Mouse (Mus musculus): ENCODE data around the gene Plekhm2. TPM values are rescaled to one million over a fixed set of nuclear protein-coding genes. Genes with fewer than 3 reads are reported as not detected.
A peak's percentile ranks its signal among the peaks of the same experiment; 100 is the strongest.

The Plekhm2 gene
- total and polyA plus RNA-seq, 3 experiments: 6.5 to 15.4 TPM; not detected in 1

DNA sequence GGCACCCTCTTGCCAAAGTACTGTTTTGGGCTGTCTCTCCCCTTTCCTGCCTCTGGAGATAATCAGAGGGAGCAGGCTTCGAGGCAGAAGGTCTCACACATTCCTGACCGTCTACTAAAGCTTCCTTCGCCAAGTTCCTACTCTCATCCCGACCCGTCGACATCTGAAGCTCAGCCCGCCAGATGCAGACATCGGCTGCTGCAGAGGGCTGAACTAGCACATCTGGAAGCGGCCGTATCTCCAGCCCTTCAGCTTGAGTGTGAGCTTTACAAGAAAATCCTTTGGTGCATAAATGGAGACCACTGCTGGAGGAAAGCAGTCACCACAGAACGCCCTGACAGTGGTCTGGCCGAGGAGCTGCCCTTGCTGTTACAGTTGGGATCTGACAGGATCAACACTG is 16.2 kb upstream of the Plekhm2 start:
- Histone ChIP-seq H3K36me3 (ENCODE audit: control insufficient read depth in 1 of 2, insufficient read depth in 2 of 2, low read length in 2 of 2) (peaks cover 3 to 12% of the 10 kb centered on the region in 2 experiments), H3K9me3 (replicated peaks; ENCODE audit: insufficient read depth, low read length) (no peaks in the 10 kb centered on the region), H3K27ac (ENCODE audit: control insufficient read depth, low read depth, low read length) (no peak overlapping the region), H3K27me3 (ENCODE audit: control insufficient read depth in 1 of 2, insufficient read depth in 2 of 2, low read length in 2 of 2) (no peaks in the 10 kb centered on the region), H3K4me1 (ENCODE audit: control insufficient read depth in 1 of 2, insufficient read depth in 2 of 2, low read length in 2 of 2) (peaks cover 0 to 12% of the 10 kb centered on the region in 2 experiments; a peak in 3 of 4 replicates), H3K9ac (ENCODE audit: control insufficient read depth, low read depth, low read length, poor library complexity, severe bottlenecking) (no peak overlapping the region), H3K4me3 (ENCODE audit: control insufficient read depth in 1 of 2, insufficient read depth in 1 of 2, low read depth in 2 of 2, low read length in 2 of 2) (no peak overlapping the region), H3K79me2 (ENCODE audit: control insufficient read depth, insufficient read depth, low read length, poor library complexity) (0 out of 2 replicates have a peak, but pooled peaks cover 2% of the 10 kb centered on the region)
- no peak for DNase-seq (ENCODE audit: low read depth, low spot score)
- no peak for TF ChIP-seq TAL1 (IDR thresholded peaks at IDR 0.05; ENCODE audit: low read length)
- TF ChIP-seq POLR2AphosphoS5 (IDR thresholded peaks at IDR 0.05; ENCODE audit: borderline replicate concordance, low read depth, low read length): no peak
- no peak for TF ChIP-seq POLR2AphosphoS2 (IDR thresholded peaks at IDR 0.05; ENCODE audit: low read length)
- no peak for TF ChIP-seq E2F4 (IDR thresholded peaks at IDR 0.05; ENCODE audit: borderline replicate concordance, low read depth, low read length)
- TF ChIP-seq MYC (IDR thresholded peaks at IDR 0.05; ENCODE audit: low read depth, low read length): no peak
- TF ChIP-seq JUND (IDR thresholded peaks at IDR 0.05; ENCODE audit: low read depth, low read length): no peak
- no peak for TF ChIP-seq CHD1 (IDR thresholded peaks at IDR 0.05; ENCODE audit: low read depth, low read length)
- TF ChIP-seq MXI1 (IDR thresholded peaks at IDR 0.05; ENCODE audit: low read depth, low read length): no peak
- TF ChIP-seq TCF12 (IDR thresholded peaks at IDR 0.05; ENCODE audit: low read depth, low read length): no peak
- TF ChIP-seq EP300 (IDR thresholded peaks at IDR 0.05; ENCODE audit: low read depth in 1 of 2, low read length in 2 of 2): no peak
- TF ChIP-seq ZMIZ1 (IDR thresholded peaks at IDR 0.05; ENCODE audit: low read depth, low read length): no peak

DNA sequence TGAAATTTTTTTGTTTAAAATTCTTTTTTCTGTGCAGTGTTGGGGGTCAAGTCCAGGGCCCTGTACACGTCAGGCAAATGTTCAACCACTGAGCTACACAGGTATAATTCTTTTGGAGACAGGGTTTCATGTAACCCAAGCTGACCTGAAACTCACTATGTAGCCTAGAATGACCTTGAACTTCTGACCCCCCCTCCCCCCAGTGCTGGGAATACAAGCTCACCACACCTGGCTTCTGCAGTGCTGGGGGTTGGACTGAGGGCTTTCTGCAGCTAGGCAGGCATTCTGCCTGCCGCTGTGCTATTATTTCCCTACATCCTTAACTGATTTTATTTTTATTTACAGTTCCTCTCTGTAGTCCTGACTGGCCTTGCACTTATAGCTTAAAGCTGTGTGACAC is 14.3 kb upstream of the Plekhm2 start:
- Histone ChIP-seq H3K9me3 (replicated peaks; ENCODE audit: insufficient read depth, low read length) (no peaks in the 10 kb centered on the region), H3K27me3 (ENCODE audit: control insufficient read depth in 1 of 2, insufficient read depth in 2 of 2, low read length in 2 of 2) (no peaks in the 10 kb centered on the region), H3K4me1 (ENCODE audit: control insufficient read depth in 1 of 2, insufficient read depth in 2 of 2, low read length in 2 of 2) (peaks cover 4 to 13% of the 10 kb centered on the region in 2 experiments; a peak in 3 of 4 replicates), H3K9ac (ENCODE audit: control insufficient read depth, low read depth, low read length, poor library complexity, severe bottlenecking) (no peak overlapping the region), H3K79me2 (ENCODE audit: control insufficient read depth, insufficient read depth, low read length, poor library complexity) (0 out of 2 replicates have a peak, but pooled peaks cover 2% of the 10 kb centered on the region), H3K27ac (ENCODE audit: control insufficient read depth, low read depth, low read length) (no peak overlapping the region), H3K4me3 (ENCODE audit: control insufficient read depth in 1 of 2, insufficient read depth in 1 of 2, low read depth in 2 of 2, low read length in 2 of 2) (no peak overlapping the region), H3K36me3 (ENCODE audit: control insufficient read depth in 1 of 2, insufficient read depth in 2 of 2, low read length in 2 of 2) (peaks cover 0 to 16% of the 10 kb centered on the region in 2 experiments; a peak in 3 of 4 replicates)
- DNase-seq (ENCODE audit: low read depth, low spot score): no peak
- TF ChIP-seq CTCF (IDR thresholded peaks at IDR 0.05 in 2 of 3, conservative IDR thresholded peaks at IDR 0.05 in 1 of 3; ENCODE audit: control insufficient read depth in 1 of 3, insufficient read depth in 1 of 3, low read depth in 2 of 3, low read length in 3 of 3, poor library complexity in 1 of 3, severe bottlenecking in 1 of 3) (no peak), POLR2AphosphoS2 (IDR thresholded peaks at IDR 0.05; ENCODE audit: low read length) (0 out of 2 replicates have a peak, but pooled peaks have one; percentile 40), JUND (IDR thresholded peaks at IDR 0.05; ENCODE audit: low read depth, low read length) (no peak), MAFK (IDR thresholded peaks at IDR 0.05; ENCODE audit: borderline replicate concordance, low read depth, low read length) (no peak), UBTF (IDR thresholded peaks at IDR 0.05; ENCODE audit: borderline replicate concordance, insufficient read depth, low read depth, low read length) (no peak), ETS1 (IDR thresholded peaks at IDR 0.05; ENCODE audit: low read depth, low read length) (no peak)

All from MEL (cell line).